Mouse (Mus musculus) hindbrain, postnatal 0 days (tissue): ENCODE results near the gene Zfp84. TPM values are rescaled to one million over a fixed set of nuclear protein-coding genes. Genes with fewer than 3 reads are reported as not detected.

ENCODE experiments used
- ATAC-seq: fragments of 200-750 bp; cut with Nextera tagmentation; 2 replicates; pipeline ENCODE4 v1.8.0; 2017; ENCODE audit warnings: mild to moderate bottlenecking, moderate TSS enrichment, moderate library complexity
- DNase-seq: peaks from one replicate; pipeline ENCODE4 v3.0.0-alpha.2; 2015; ENCODE audit warnings: low spot score
- H3K27ac ChIP-seq: fragments of 300-500 bp; sonication (generic); 2 replicates; pipeline ENCODE4 v1.5.1; 2014; ENCODE audit warnings: mild to moderate bottlenecking
- H3K27me3 ChIP-seq: fragments of 300-500 bp; sonication (generic); 2 replicates; pipeline ENCODE4 v1.6.1; 2014; ENCODE audit warnings: low read length, mixed read lengths; ENCODE audit not compliant: insufficient read depth
- H3K36me3 ChIP-seq: fragments of 300-500 bp; sonication (generic); 2 replicates; pipeline ENCODE4 v1.6.1; 2014; ENCODE audit warnings: low read length, mixed read lengths; ENCODE audit not compliant: insufficient read depth
- H3K4me1 ChIP-seq: fragments of 300-500 bp; sonication (generic); 2 replicates; pipeline ENCODE4 v1.6.1; 2014; ENCODE audit warnings: antibody characterized with exemption, low read length, mixed read lengths; ENCODE audit not compliant: insufficient read depth
- H3K4me2 ChIP-seq: fragments of 300-500 bp; sonication (generic); 2 replicates; pipeline ENCODE4 v1.6.1; 2014; ENCODE audit warnings: low read depth, mild to moderate bottlenecking, low read length, moderate library complexity, mixed read lengths
- H3K4me3 ChIP-seq: fragments of 300-500 bp; sonication (generic); 2 replicates; pipeline ENCODE4 v1.5.1; 2014; ENCODE audit warnings: low read length
- H3K9ac ChIP-seq: fragments of 300-500 bp; sonication (generic); replicated peaks from 2 replicates; pipeline ENCODE4 v1.6.1; 2014; ENCODE audit warnings: mild to moderate bottlenecking, low read length, moderate library complexity, mixed read lengths
- H3K9me3 ChIP-seq: fragments of 300-500 bp; sonication (generic); 2 replicates; pipeline ENCODE4 v1.6.1; 2016; ENCODE audit warnings: low read length, mixed read lengths
- CTCF ChIP-seq: IDR thresholded peaks from 2 replicates; pipeline ENCODE4 v1.5.1; 2016; ENCODE audit warnings: antibody characterized with exemption, control low read depth, low read depth
- WGBS: fragments of 180-500 bp; shearing (Covaris S2); extraction: QIAGEN DNeasy Blood & Tissue Kit; methylation state at CpG from one replicate; pipeline ENCODE4 v1.1.7; 2014; 5-methylcytosine and 5-hydroxymethylcytosine counted together
- microRNA counts: library from miRNA; unstranded; fragments of <30 nt; microRNA quantifications from one replicate; lab custom pipeline; 2015
- microRNA-seq, 2 experiments: library from miRNA; unstranded; fragments of <30 nt; microRNA quantifications; one replicate each; pipeline ENCODE4; 2016
- polyA plus RNA-seq: library from polyadenylated mRNA; unstranded; fragments of >200 nt; fragmentation: Nextera tagmentation; extraction: Ambion mirVana; gene quantifications from 2 replicates; pipeline ENCODE4 v1.2.1, GENCODE M21; 2015
- total RNA-seq: library from RNA; depleted of rRNA; stranded (reverse); fragments of >200 nt; gene quantifications from 2 replicates; pipeline ENCODE4 v1.2.3, GENCODE M21; 2014; rRNA removed

The Zfp84 gene
- total and polyA plus RNA-seq, 2 experiments from 2014 or later: 5.8 to 11.4 TPM

DNA sequence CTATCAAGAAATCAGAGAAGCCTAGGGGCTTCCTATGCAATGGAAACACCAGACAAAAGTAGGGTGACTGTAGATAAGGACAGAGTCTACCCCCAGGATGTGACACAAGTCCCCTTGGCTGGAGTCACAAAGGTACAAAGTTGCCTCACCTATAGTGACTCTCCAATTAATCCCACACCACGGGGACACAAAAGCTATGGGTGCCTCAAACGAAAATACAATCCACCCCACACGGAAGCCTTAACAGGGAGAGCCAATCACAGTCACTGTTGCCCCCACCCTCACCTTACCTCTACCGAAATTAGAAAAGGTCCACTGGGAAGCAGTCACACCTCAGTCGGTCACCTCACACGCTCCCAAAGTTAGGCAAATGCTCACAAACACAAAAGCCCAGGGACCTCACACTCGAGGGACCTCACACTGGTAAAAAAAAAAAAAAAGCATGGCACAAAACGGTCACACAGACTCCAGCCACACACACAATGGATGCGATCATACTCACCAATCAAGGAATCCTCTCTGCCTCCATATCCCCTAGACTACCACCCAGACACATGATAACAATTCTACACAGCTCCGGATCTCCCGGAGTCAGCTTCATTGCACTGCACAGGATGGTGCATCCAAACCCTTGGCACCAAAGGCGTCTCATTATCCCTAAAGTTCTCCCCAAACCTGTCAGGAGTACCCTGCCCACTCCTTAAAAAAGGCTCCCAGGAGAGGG, 46.9 kb downstream of the Zfp84 start:
- DNase-seq (peak; percentile 30), ATAC-seq (peak; percentile 50)
- no peaks in the 10 kb centered on the region for H3K27me3 ChIP-seq
- peak overlapping the region; percentile 62 for H3K9ac ChIP-seq
- H3K4me2 ChIP-seq: peak overlapping the region; percentile 78
- no peaks in the 10 kb centered on the region for H3K36me3 ChIP-seq
- no peak for TF ChIP-seq CTCF
- H3K4me3 ChIP-seq: peak overlapping the region; percentile 63
- under 1% methylated on average over 12 of the region's 12 CpGs for WGBS
- H3K4me1 ChIP-seq: peaks cover 24% of the 10 kb centered on the region; the same call in 1 of the 2 replicates
- peak overlapping the region; percentile 83; the same call in 1 of the 2 replicates for H3K27ac ChIP-seq
- H3K9me3 ChIP-seq: no peaks in the 10 kb centered on the region

DNA sequence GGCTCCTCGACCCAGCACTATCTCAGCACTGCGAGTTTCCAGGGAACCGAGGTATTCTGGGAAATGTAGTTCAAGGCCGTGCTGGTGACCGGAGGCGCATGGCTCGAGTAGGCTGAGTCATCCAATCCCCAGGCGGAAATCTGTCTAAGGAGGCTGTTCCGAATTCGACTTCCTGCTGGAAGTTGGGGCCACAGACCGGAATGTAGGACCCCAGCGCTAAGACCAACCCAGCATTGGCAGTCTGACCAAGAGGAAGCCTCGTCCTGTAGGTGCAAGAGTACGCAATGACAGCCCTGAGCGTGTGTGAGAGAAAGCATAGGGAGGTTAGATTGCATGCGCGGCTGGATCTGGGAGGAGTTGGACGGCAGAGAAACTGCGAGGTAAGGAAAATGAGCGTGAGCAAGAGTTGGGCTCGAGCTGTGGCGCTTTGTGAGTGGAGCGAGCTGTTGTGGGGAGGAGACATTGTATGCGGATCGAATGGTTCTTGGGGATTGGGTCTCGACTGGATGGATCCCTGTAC, 47.6 kb downstream of the Zfp84 start, which contains the start of gene Zfp790:
TSS of gene Zfp790 (plus strand) at position 205 of the 520 bp plus-strand sequence.
- no peak for TF ChIP-seq CTCF
- under 1% methylated on average over 26 of the region's 26 CpGs for WGBS
- peak within 1 kb of the TSS; percentile 62 for H3K9ac ChIP-seq
- H3K27me3 ChIP-seq: no peaks in the 10 kb centered on the region
- H3K4me1 ChIP-seq: peaks cover 24% of the 10 kb centered on the region; the same call in 1 of the 2 replicates
- peak within 1 kb of the TSS; percentile 63 for H3K4me3 ChIP-seq
- H3K36me3 ChIP-seq: no peaks in the 10 kb centered on the region
- ATAC-seq (peak; percentile 96), DNase-seq (peak; percentile 98)
- H3K4me2 ChIP-seq: peak within 1 kb of the TSS; percentile 78
- no peaks in the 10 kb centered on the region for H3K9me3 ChIP-seq
- H3K27ac ChIP-seq: peak within 1 kb of the TSS; percentile 83

DNA sequence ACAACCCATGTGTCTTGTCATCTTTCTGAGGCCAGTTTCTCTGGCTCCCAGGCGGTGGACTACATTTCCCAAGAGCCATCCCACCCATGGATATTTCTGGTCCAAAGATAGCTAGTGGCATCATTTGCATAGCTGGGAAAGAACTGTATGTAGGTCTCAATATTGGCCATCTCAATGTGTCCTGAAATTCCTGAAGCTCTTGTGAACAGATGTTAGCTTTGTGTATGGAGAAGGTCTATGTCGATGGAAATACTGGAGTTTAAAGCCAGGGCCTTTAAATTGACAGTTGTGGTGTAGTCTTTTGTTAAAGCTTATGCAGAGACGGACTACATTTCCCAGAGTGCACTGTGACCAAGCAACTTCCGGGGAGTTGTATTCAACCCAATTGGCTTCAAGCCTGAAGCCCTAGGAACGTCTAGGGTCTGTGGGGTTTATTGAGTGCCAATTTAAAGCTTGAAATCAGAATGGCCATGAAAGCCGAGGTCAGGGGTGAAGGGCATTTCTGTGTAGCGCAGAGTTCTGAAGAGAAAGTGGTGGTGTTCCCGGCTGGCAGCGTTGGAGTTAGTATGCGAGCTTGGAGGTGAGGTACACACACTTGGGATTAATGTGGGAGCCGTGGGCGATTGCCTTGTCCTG, 50.4 kb downstream of the Zfp84 start:
- TF ChIP-seq CTCF: no peak
- peak; percentile 95 for DNase-seq
- WGBS: 2% methylated on average over 12 of the region's 12 CpGs

DNA sequence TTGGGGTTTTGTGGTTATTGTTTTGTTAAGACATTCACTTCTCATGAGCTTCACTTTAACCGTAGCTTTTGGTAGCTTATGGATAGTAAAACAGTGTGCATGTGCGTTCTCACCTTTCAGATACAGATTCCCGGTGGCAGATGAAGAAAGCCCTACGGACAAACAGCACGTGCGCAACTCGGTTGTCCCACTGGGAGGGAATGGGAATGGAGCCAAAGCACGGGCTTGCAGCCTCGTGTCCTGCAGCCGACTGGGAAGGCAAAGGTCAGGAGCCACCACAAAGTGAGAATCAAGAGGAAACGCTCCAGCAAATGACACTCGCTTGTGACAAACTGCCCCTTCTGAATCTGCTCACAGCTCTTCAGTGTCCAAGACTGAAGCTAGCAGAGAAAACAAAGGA, 59.6 kb downstream of the Zfp84 start:
- H3K27me3 ChIP-seq: no peaks in the 10 kb centered on the region
- no peak overlapping the region for H3K4me3 ChIP-seq
- H3K4me1 ChIP-seq: no peaks in the 10 kb centered on the region
- no peak overlapping the region for H3K4me2 ChIP-seq
- H3K9me3 ChIP-seq: no peaks in the 10 kb centered on the region
- peaks cover 45% of the 10 kb centered on the region for H3K36me3 ChIP-seq
- DNase-seq (no peak), ATAC-seq (no peak)
- H3K9ac ChIP-seq: no peak overlapping the region
- no peak for TF ChIP-seq CTCF
- H3K27ac ChIP-seq: no peak overlapping the region
- 86% methylated on average over 12 of the region's 12 CpGs for WGBS

More for the DNA sequence above, 50.4 kb downstream of the Zfp84 start:
- Histone ChIP-seq H3K9ac (peak overlapping the region; percentile 44), H3K4me2 (peak overlapping the region; percentile 80), H3K27ac (peak overlapping the region; percentile 38; the same call in 1 of the 2 replicates), H3K36me3 (no peaks in the 10 kb centered on the region), H3K27me3 (no peaks in the 10 kb centered on the region), H3K4me3 (peak overlapping the region; percentile 48), H3K9me3 (no peaks in the 10 kb centered on the region), H3K4me1 (peaks cover 24% of the 10 kb centered on the region; the same call in 1 of the 2 replicates)
- ATAC-seq: peak; percentile 80

MicroRNAs encoded within 50 kb of the gene (microRNA counts, 519-probe panel; counts per million panel counts)
- microRNA mmu-miR-1964 (lab: Ali Mortazavi, UCI): 1,133 counts per million, percentile 14 among the panel's probes with 10 or more counts

Small RNAs within 50 kb of the gene (microRNA-seq; reads per million reads assigned to microRNA genes)
- 1.6 to 3.6 reads per million in 2 experiments for gene Mir1964

Other genes starting within 250 kb of the Zfp84 start
- 108 and 110 TPM in 2 replicates for gene Sipa1l3, start 249.9 kb upstream of the Zfp84 start, total RNA-seq
- 15.2 and 19.7 TPM in 2 replicates for gene Sipa1l3, start 249.9 kb upstream of the Zfp84 start, polyA plus RNA-seq
- 0.11 and 0.37 TPM in 2 replicates for gene Catsperg2, start 41.5 kb upstream of the Zfp84 start, total RNA-seq
- gene Catsperg2, start 41.5 kb upstream of the Zfp84 start, polyA plus RNA-seq: 0.28 and 0.41 TPM in 2 replicates
- gene Zfp30, start 15.4 kb downstream of the Zfp84 start, total RNA-seq: 10.1 and 11.3 TPM in 2 replicates
- 10.8 and 10.9 TPM in 2 replicates for gene Zfp30, start 15.4 kb downstream of the Zfp84 start, polyA plus RNA-seq
- gene Zfp790, start 47.6 kb downstream of the Zfp84 start, total RNA-seq: 6.2 and 6.4 TPM in 2 replicates
- 8.8 and 10.2 TPM in 2 replicates for gene Zfp790, start 47.6 kb downstream of the Zfp84 start, polyA plus RNA-seq
- 5.3 and 7.4 TPM in 2 replicates for gene Zfp940, start 85.1 kb downstream of the Zfp84 start, total RNA-seq
- gene Zfp940, start 85.1 kb downstream of the Zfp84 start, polyA plus RNA-seq: 8.6 and 10.3 TPM in 2 replicates
- gene Zfp420, start 91.4 kb downstream of the Zfp84 start, total RNA-seq: 14.7 and 17.8 TPM in 2 replicates
- 12.1 and 14.0 TPM in 2 replicates for gene Zfp420, start 91.4 kb downstream of the Zfp84 start, polyA plus RNA-seq
- gene Zfp27, start 138.0 kb downstream of the Zfp84 start, total RNA-seq: 16.1 and 16.8 TPM in 2 replicates
- gene Zfp27, start 138.0 kb downstream of the Zfp84 start, polyA plus RNA-seq: 6.9 and 7.8 TPM in 2 replicates
- 5.8 and 6.6 TPM in 2 replicates for gene Zfp383, start 139.7 kb downstream of the Zfp84 start, total RNA-seq
- 4.1 and 4.8 TPM in 2 replicates for gene Zfp383, start 139.7 kb downstream of the Zfp84 start, polyA plus RNA-seq
- gene Zfp74, start 185.5 kb downstream of the Zfp84 start, total RNA-seq: 7.9 and 10.1 TPM in 2 replicates
- 13.1 and 14.6 TPM in 2 replicates for gene Zfp74, start 185.5 kb downstream of the Zfp84 start, polyA plus RNA-seq
- 6.4 and 6.7 TPM in 2 replicates for gene Zfp568, start 215.4 kb downstream of the Zfp84 start, total RNA-seq
- gene Zfp568, start 215.4 kb downstream of the Zfp84 start, polyA plus RNA-seq: 2.8 and 3.5 TPM in 2 replicates